Mouse (Mus musculus) left cerebral cortex, adult 6 months (tissue): ENCODE results near the gene Nek9. TPM values are rescaled to one million over a fixed set of nuclear protein-coding genes. Genes with fewer than 3 reads are reported as not detected.

Experiments
- long read RNA-seq, 2 experiments: library from polyadenylated mRNA; unstranded; transcript quantifications; one replicate each; pipeline ENCODE4 v2.0.0; 2019 to 2020
- polyA plus RNA-seq: library from polyadenylated mRNA; unstranded; fragments of <200 nt; fragmentation: Nextera tagmentation; gene quantifications from 2 replicates; pipeline ENCODE4 v1.2.3, GENCODE M21; 2021

Nek9 gene
- polyA plus RNA-seq = 2.5 and 3.7 TPM in 2 replicates
- long read RNA-seq, experiment 1, partial matches to known transcripts = 18 of 18 reads
- long read RNA-seq, experiment 1, other reads (novel, unspliced or antisense) = 0 of 18 reads
- long read RNA-seq, experiment 2, partial matches to known transcripts = 4 of 8 reads
- long read RNA-seq, experiment 2, other reads (novel, unspliced or antisense) = 4 of 8 reads

GRCm38 (mm10) chr12:85339243-85339729 lies at the start of gene Nek9:
Nek9 (minus strand) TSS chr12:85339362.

GRCm38 (mm10) chr12:85374561-85375272 lies 35.6 kb upstream of the Nek9 start, which contains the start of gene Tmed10:
Tmed10 (minus strand) TSS chr12:85374847.

GRCm38 (mm10) chr12:85288486-85289156 lies 50.5 kb downstream of the Nek9 start, which contains the start of gene Zc2hc1c:
Zc2hc1c (plus strand) TSS chr12:85288591.

GRCm38 (mm10) chr12:85287809-85288485 lies 51.2 kb downstream of the Nek9 start, which contains the start of gene Acyp1:
Acyp1 (minus strand) TSS chr12:85288438.

GRCm38 (mm10) chr12:85270319-85270718 lies 68.8 kb downstream of the Nek9 start, which contains the start of gene Mlh3:
Mlh3 (minus strand) TSS chr12:85270599.

Other genes with a start within 250 kb of the Nek9 start
- 1.0 and 1.6 TPM in 2 replicates for gene Prox2, start 228.6 kb downstream of the Nek9 start, polyA plus RNA-seq
- gene Dlst, start 228.5 kb downstream of the Nek9 start, polyA plus RNA-seq = 55.3 and 55.9 TPM in 2 replicates
- 18.1 and 20.4 TPM in 2 replicates for gene Rps6kl1, start 188.1 kb downstream of the Nek9 start, polyA plus RNA-seq
- 2.9 and 3.6 TPM in 2 replicates for gene Pgf, start 161.6 kb downstream of the Nek9 start, polyA plus RNA-seq
- 67.2 and 74.8 TPM in 2 replicates for gene Eif2b2, start 119.9 kb downstream of the Nek9 start, polyA plus RNA-seq
- 6.5 TPM in 2 replicates for gene Mlh3, start 68.8 kb downstream of the Nek9 start, polyA plus RNA-seq
- gene Acyp1, start 50.9 kb downstream of the Nek9 start, polyA plus RNA-seq = 81.9 and 94.4 TPM in 2 replicates
- gene Zc2hc1c, start 50.8 kb downstream of the Nek9 start, polyA plus RNA-seq = 1.2 and 1.4 TPM in 2 replicates
- gene Tmed10, start 35.5 kb upstream of the Nek9 start, polyA plus RNA-seq = 122 and 123 TPM in 2 replicates
- gene Fos, start 134.5 kb upstream of the Nek9 start, polyA plus RNA-seq = 19.8 and 39.2 TPM in 2 replicates